Mouse (Mus musculus) hindbrain, embryonic 12.5 days (tissue): ENCODE data around the gene Mpv17l. TPM values are rescaled to one million over a fixed set of nuclear protein-coding genes. Genes with fewer than 3 reads are reported as not detected.

Source experiments
- ATAC-seq: fragments of 200-750 bp; cut with Nextera tagmentation; 2 replicates; pipeline ENCODE4 v1.8.0; 2017; ENCODE audit warnings: moderate TSS enrichment; ENCODE audit not compliant: low FRiP score
- H3K27ac ChIP-seq: fragments of 300-500 bp; sonication (generic); 2 replicates; pipeline ENCODE4 v1.5.1; 2016; ENCODE audit warnings: mild to moderate bottlenecking
- H3K27me3 ChIP-seq: fragments of 300-500 bp; sonication (generic); 2 replicates; pipeline ENCODE4 v1.6.1; 2016; ENCODE audit warnings: mild to moderate bottlenecking
- H3K36me3 ChIP-seq: fragments of 300-500 bp; sonication (generic); 2 replicates; pipeline ENCODE4 v1.6.1; 2016; ENCODE audit warnings: mild to moderate bottlenecking
- H3K4me1 ChIP-seq: fragments of 300-500 bp; sonication (generic); 2 replicates; pipeline ENCODE4 v1.6.1; 2016
- H3K4me2 ChIP-seq: fragments of 300-500 bp; sonication (generic); replicated peaks from 2 replicates; pipeline ENCODE4 v1.6.1; 2016; ENCODE audit warnings: mild to moderate bottlenecking
- H3K4me3 ChIP-seq: fragments of 300-500 bp; sonication (generic); 2 replicates; pipeline ENCODE4 v1.5.1; 2016; ENCODE audit warnings: mild to moderate bottlenecking
- H3K9ac ChIP-seq: fragments of 300-500 bp; sonication (generic); 2 replicates; pipeline ENCODE4 v1.6.1; 2016; ENCODE audit warnings: mild to moderate bottlenecking, moderate library complexity
- H3K9me3 ChIP-seq: fragments of 300-500 bp; sonication (generic); replicated peaks from 2 replicates; pipeline ENCODE4 v1.6.1; 2016; ENCODE audit warnings: mild to moderate bottlenecking
- WGBS: fragments of 180-500 bp; shearing (Covaris S2); methylation state at CpG from one replicate; pipeline ENCODE4 v1.1.7; 2016; 5-methylcytosine and 5-hydroxymethylcytosine counted together
- polyA plus RNA-seq: library from polyadenylated mRNA; unstranded; fragments of >200 nt; fragmentation: Nextera tagmentation; extraction: Ambion mirVana; gene quantifications from 2 replicates; pipeline ENCODE4 v1.2.1, GENCODE M21; 2016

Mpv17l gene
- polyA plus RNA-seq, 1 experiment from 2014 or later, result 5.0 TPM

- WGBS, result 57% methylated on average over 3 of the region's 3 CpGs
- H3K27me3 ChIP-seq, result no peaks in the 10 kb centered on the region
- peak overlapping the region; percentile 93 for H3K27ac ChIP-seq
- H3K9me3 ChIP-seq, result no peaks in the 10 kb centered on the region
- H3K36me3 ChIP-seq, result no peaks in the 10 kb centered on the region
- peak overlapping the region; percentile 80 for H3K9ac ChIP-seq
- peak overlapping the region; percentile 64 for H3K4me3 ChIP-seq
- ATAC-seq, result peak; percentile 63; the same call in 1 of the 2 replicates
- H3K4me2 ChIP-seq, result peak overlapping the region; percentile 63
- peaks cover 12% of the 10 kb centered on the region for H3K4me1 ChIP-seq
These were observed 83.2 kb downstream of the Mpv17l start for GRCm38 (mm10) chr16:13986197-13986573.

- Histone ChIP-seq H3K9ac (peak within 1 kb of the TSS; percentile 80), H3K27me3 (no peaks in the 10 kb centered on the region), H3K27ac (peak within 1 kb of the TSS; percentile 93), H3K4me2 (peak within 1 kb of the TSS; percentile 63), H3K36me3 (no peaks in the 10 kb centered on the region), H3K9me3 (no peaks in the 10 kb centered on the region), H3K4me3 (peak within 1 kb of the TSS; percentile 64), H3K4me1 (peaks cover 12% of the 10 kb centered on the region)
- peak; percentile 87 for ATAC-seq
- under 1% methylated on average over 31 of the region's 31 CpGs for WGBS
These were observed 83.9 kb downstream of the Mpv17l start, which contains the start of the genes 2900011O08Rik and Ifitm7 for GRCm38 (mm10) chr16:13986574-13987478. Gene 2900011O08Rik (plus strand): TSS chr16:13986604. Gene Ifitm7 (minus strand): TSS chr16:13986888.

GRCm38 (mm10) chr16:13992518-13993248 lies 89.7 kb downstream of the Mpv17l start:
- H3K4me1 ChIP-seq, result peaks cover 6% of the 10 kb centered on the region
- H3K9me3 ChIP-seq, result no peaks in the 10 kb centered on the region
- H3K27me3 ChIP-seq, result no peaks in the 10 kb centered on the region
- ATAC-seq, result no peak
- no peak overlapping the region for H3K4me2 ChIP-seq
- H3K27ac ChIP-seq, result no peak overlapping the region
- H3K36me3 ChIP-seq, result no peaks in the 10 kb centered on the region
- H3K9ac ChIP-seq, result no peak overlapping the region
- H3K4me3 ChIP-seq, result no peak overlapping the region
- WGBS, result 81% methylated on average over 11 of the region's 11 CpGs

- ATAC-seq, result no peak
- Histone ChIP-seq H3K4me1 (no peaks in the 10 kb centered on the region), H3K36me3 (no peaks in the 10 kb centered on the region), H3K9ac (no peak overlapping the region), H3K27ac (no peak overlapping the region), H3K9me3 (no peaks in the 10 kb centered on the region), H3K4me2 (no peak overlapping the region), H3K4me3 (no peak overlapping the region), H3K27me3 (no peaks in the 10 kb centered on the region)
- WGBS, result 83% methylated on average over 1 of the region's 1 CpGs
These were observed 91.1 kb downstream of the Mpv17l start for GRCm38 (mm10) chr16:13994076-13994475.

- no peak overlapping the region for H3K9ac ChIP-seq
- H3K36me3 ChIP-seq, result no peaks in the 10 kb centered on the region
- H3K27ac ChIP-seq, result no peak overlapping the region
- 100% methylated on average over 1 of the region's 1 CpGs for WGBS
- no peaks in the 10 kb centered on the region for H3K4me1 ChIP-seq
- H3K9me3 ChIP-seq, result no peaks in the 10 kb centered on the region
- no peaks in the 10 kb centered on the region for H3K27me3 ChIP-seq
- no peak for ATAC-seq
- H3K4me3 ChIP-seq, result no peak overlapping the region
- no peak overlapping the region for H3K4me2 ChIP-seq
These were observed 91.5 kb downstream of the Mpv17l start for GRCm38 (mm10) chr16:13994502-13994901.

Other genes starting within 250 kb of the Mpv17l start
- 44.0 and 44.6 TPM in 2 replicates for gene Parn, start 235.0 kb upstream of the Mpv17l start, polyA plus RNA-seq
- 47.6 and 48.2 TPM in 2 replicates for gene Bfar, start 231.3 kb upstream of the Mpv17l start, polyA plus RNA-seq
- 10.1 and 10.2 TPM in 2 replicates for gene 3110001I22Rik, start 231.2 kb upstream of the Mpv17l start, polyA plus RNA-seq
- 0.62 and 0.89 TPM in 2 replicates for gene Pla2g10, start 172.2 kb upstream of the Mpv17l start, polyA plus RNA-seq
- gene Rrn3, start 122.5 kb upstream of the Mpv17l start, polyA plus RNA-seq, result 124 and 127 TPM in 2 replicates
- gene Ntan1, start 84.3 kb upstream of the Mpv17l start, polyA plus RNA-seq, result 184 and 198 TPM in 2 replicates
- 83.0 and 90.7 TPM in 2 replicates for gene Pdxdc1, start within 50 bp of the Mpv17l start, polyA plus RNA-seq
- gene 2900011O08Rik, start 83.4 kb downstream of the Mpv17l start, polyA plus RNA-seq, result 52.8 and 54.4 TPM in 2 replicates
- gene Ifitm7, start 83.7 kb downstream of the Mpv17l start, polyA plus RNA-seq, result 0.49 and 0.78 TPM in 2 replicates